21 mouse cellular contexts compared by ENCODE assay signal in genomic region chr11:72497367-72497766, GRCm38 (mm10). TPM values are rescaled to one million over a fixed set of nuclear protein-coding genes. Genes with fewer than 3 reads are reported as not detected.
A peak's percentile ranks its signal among the peaks of the same experiment; 100 is the strongest.
DNase-seq lines count a peak whose midpoint lies in the region; ATAC-seq and TF ChIP-seq lines count a peak whose summit lies in the region.
"Had no signal": no experiment of that assay in that cellular context is flagged by ENCODE, and none has a peak within 500 bp of the region (broad histone marks: within the 10 kb centered on the region; RNA-seq: fewer than 3 reads in every experiment).

No protein-coding gene starts in this region.

- intact Hi-C loops in left cerebral cortex, postnatal 4 days (cut with DNase I), result no loop called here

- no peak for TF ChIP-seq POLR2A in small intestine, adult 2 months (IDR thresholded peaks at IDR 0.05; ENCODE audit: low read depth, low read length)

- H3K27ac ChIP-seq in hindbrain, embryonic 15.5 days (replicated peaks), result 0 out of 2 replicates have a peak overlapping the region, but pooled peaks have one; percentile 11
- peak overlapping the region; percentile 83 for H3K27ac ChIP-seq in small intestine, adult 2 months (ENCODE audit: insufficient read depth, low read depth, low read length)
- H3K27ac ChIP-seq: embryonic facial prominence, embryonic 10.5 days; heart, adult 2 months; heart, embryonic 13.5 days; left cerebral cortex, adult 2 months had no signal

- H3K4me3 ChIP-seq in hindbrain, embryonic 15.5 days, result no peak overlapping the region
- no peak overlapping the region for H3K4me3 ChIP-seq in small intestine, adult 2 months (ENCODE audit: low read depth, low read length)
- H3K4me3 ChIP-seq: embryonic facial prominence, embryonic 10.5 days; heart, adult 2 months; heart, embryonic 13.5 days; left cerebral cortex, adult 2 months had no signal

- no peak overlapping the region for H3K4me2 ChIP-seq in hindbrain, embryonic 15.5 days
- H3K4me2 ChIP-seq: heart, embryonic 13.5 days had no signal

- no peaks in the 10 kb centered on the region for H3K27me3 ChIP-seq in hindbrain, embryonic 15.5 days
- H3K27me3 ChIP-seq in small intestine, adult 2 months (ENCODE audit: control insufficient read depth, insufficient read depth, low read length), result no peaks in the 10 kb centered on the region
- H3K27me3 ChIP-seq: Patski had no signal

- H3K4me1 ChIP-seq in hindbrain, embryonic 15.5 days (replicated peaks), result peaks cover 22% of the 10 kb centered on the region
- peaks cover 43% of the 10 kb centered on the region for H3K4me1 ChIP-seq in small intestine, adult 2 months (ENCODE audit: control insufficient read depth, insufficient read depth, insufficient read length, low read length)

- no peaks in the 10 kb centered on the region for H3K9me3 ChIP-seq in hindbrain, embryonic 15.5 days
- H3K9me3 ChIP-seq: embryonic facial prominence, embryonic 10.5 days; G1E; heart, embryonic 13.5 days had no signal

- WGBS in hindbrain, embryonic 15.5 days, result 14% methylated on average over 4 of the region's 4 CpGs
- 58% methylated on average over 4 of the region's 4 CpGs for WGBS in small intestine, adult 2 months

- no peak overlapping the region for H3K9ac ChIP-seq in hindbrain, embryonic 15.5 days
- H3K9ac ChIP-seq: heart, embryonic 13.5 days had no signal

- ATAC-seq in hindbrain, embryonic 15.5 days (ENCODE audit: low FRiP score, low read depth), result no peak
- ATAC-seq: Patski had no signal

- no peaks in the 10 kb centered on the region for H3K36me3 ChIP-seq in hindbrain, embryonic 15.5 days
- H3K36me3 ChIP-seq in small intestine, adult 2 months (ENCODE audit: control insufficient read depth, insufficient read depth, low read length), result no peaks in the 10 kb centered on the region
- H3K36me3 ChIP-seq: embryonic facial prominence, embryonic 10.5 days; G1E; heart, embryonic 13.5 days had no signal

- DNase-seq in gastrocnemius, postnatal 25 days, result peak; percentile 3
- no peak for DNase-seq in gastrocnemius, adult 8-10 months (ENCODE audit: low spot score in 2 of 2)
- DNase-seq in left cerebral cortex, postnatal 4 days, result peak; percentile 69
- DNase-seq in left cerebral cortex, adult 8-10 months (ENCODE audit: low spot score in 2 of 2), result no peak
- DNase-seq in urinary bladder, postnatal 4 days (ENCODE audit: low spot score in 2 of 2), result no peak
- DNase-seq: adrenal gland, postnatal 36 days; B cell, adult 2 months; cerebellum, adult 11-12 months; gastrocnemius, postnatal 36 days; lung, postnatal 4 days; right cerebral cortex, postnatal 14 days; spleen, adult 18-20 months had no signal

- no peak for TF ChIP-seq CTCF in small intestine, adult 2 months (IDR thresholded peaks at IDR 0.05; ENCODE audit: extremely low read depth, insufficient read length, insufficient replicate concordance, low read depth, low read length)

RNA-seq across cellular contexts. Expression of gene Spns2, which starts 7.7 kb away (rescaled TPM):
- 10 to 100 TPM; 12.4 to 16.9 TPM for total RNA-seq in gastrocnemius, postnatal 25 days (2021)
- 10 to 100 TPM; 32.1 to 69.6 (median 54.1) TPM for total RNA-seq in gastrocnemius, adult 8-10 months (2022)
- total RNA-seq in left cerebral cortex, postnatal 4 days (2021), result 10 to 100 TPM; 36.5 to 37.0 TPM
- 10 to 100 TPM; 47.3 to 55.4 (median 51.1) TPM for total RNA-seq in left cerebral cortex, adult 8-10 months (2022)
- 9.7 and 11.4 TPM in 2 replicates for polyA plus RNA-seq in hindbrain, embryonic 15.5 days (2015; fragmentation: Nextera tagmentation; extraction: Ambion mirVana)
- 65.9 and 77.7 TPM in 2 replicates for polyA plus RNA-seq in small intestine, adult 2 months (2012; rRNA removed)

RNA-seq across cellular contexts. Expression of gene Spns3, which starts 52.9 kb away (rescaled TPM):
- total RNA-seq in gastrocnemius, postnatal 25 days (2021), result under 1 TPM; 0.11 to 0.26 TPM
- under 1 TPM in 3 of 4 experiments, not detected in 1; 0.29 to 0.38 (median 0.31) TPM for total RNA-seq in gastrocnemius, adult 8-10 months (2022)
- under 1 TPM; 0.18 to 0.26 TPM for total RNA-seq in left cerebral cortex, postnatal 4 days (2021)
- 1 to 10 TPM in 1 of 4 experiments, under 1 TPM in 3; 0.32 to 1.1 (median 0.68) TPM for total RNA-seq in left cerebral cortex, adult 8-10 months (2022)
- polyA plus RNA-seq in hindbrain, embryonic 15.5 days (2015; fragmentation: Nextera tagmentation; extraction: Ambion mirVana), result 0.08 and 0.18 TPM in 2 replicates
- 2.2 and 8.5 TPM in 2 replicates for polyA plus RNA-seq in small intestine, adult 2 months (2012; rRNA removed)
- total RNA-seq: heart, adult 2 months; heart, postnatal 25 days had no signal
- polyA plus RNA-seq: G1E had no signal

RNA-seq across cellular contexts. Expression of gene Mybbp1a, which starts 56.2 kb away (rescaled TPM):
- 10 to 100 TPM; 52.1 to 56.5 TPM for total RNA-seq in gastrocnemius, postnatal 25 days (2021)
- total RNA-seq in gastrocnemius, adult 8-10 months (2022), result 10 to 100 TPM; 54.6 to 66.0 (median 57.1) TPM
- 10 to 100 TPM; 68.3 to 77.3 TPM for total RNA-seq in left cerebral cortex, postnatal 4 days (2021)
- 10 to 100 TPM; 48.1 to 54.6 (median 51.3) TPM for total RNA-seq in left cerebral cortex, adult 8-10 months (2022)
- 62.1 and 65.9 TPM in 2 replicates for polyA plus RNA-seq in hindbrain, embryonic 15.5 days (2015; fragmentation: Nextera tagmentation; extraction: Ambion mirVana)
- 17.6 and 25.0 TPM in 2 replicates for polyA plus RNA-seq in small intestine, adult 2 months (2012; rRNA removed)

Comparison
In these comparisons a context has a peak if more than half of its experiments do, and no peak if none do; other contexts are left out.
1. DNase-seq: peak in gastrocnemius, postnatal 25 days (single experiment) and left cerebral cortex, postnatal 4 days (single experiment); none in gastrocnemius, adult 8-10 months (0 of 2), left cerebral cortex, adult 8-10 months (0 of 2) and urinary bladder, postnatal 4 days (0 of 2).